Mouse (Mus musculus) neutrophil, adult 5-6 weeks (primary cell): ENCODE results near the gene Cdc14a. TPM values are rescaled to one million over a fixed set of nuclear protein-coding genes. Genes with fewer than 3 reads are reported as not detected.

ENCODE experiments used
- ATAC-seq: fragments of 151-379, 151-347 bp; 2 replicates; pipeline ENCODE4 v1.8.0; 2017; ENCODE audit warnings: mild to moderate bottlenecking, moderate TSS enrichment; ENCODE audit not compliant: insufficient number of reproducible peaks, poor library complexity, low FRiP score, severe bottlenecking; ENCODE audit errors: extremely low read depth
- total RNA-seq: library from RNA; stranded (forward); fragments of 200-1000 nt; gene quantifications from 2 replicates; pipeline ENCODE4 v1.2.3, GENCODE M21; 2017

The Cdc14a gene
- total RNA-seq, 1 experiment from 2014 or later, result 30.1 TPM

DNA sequence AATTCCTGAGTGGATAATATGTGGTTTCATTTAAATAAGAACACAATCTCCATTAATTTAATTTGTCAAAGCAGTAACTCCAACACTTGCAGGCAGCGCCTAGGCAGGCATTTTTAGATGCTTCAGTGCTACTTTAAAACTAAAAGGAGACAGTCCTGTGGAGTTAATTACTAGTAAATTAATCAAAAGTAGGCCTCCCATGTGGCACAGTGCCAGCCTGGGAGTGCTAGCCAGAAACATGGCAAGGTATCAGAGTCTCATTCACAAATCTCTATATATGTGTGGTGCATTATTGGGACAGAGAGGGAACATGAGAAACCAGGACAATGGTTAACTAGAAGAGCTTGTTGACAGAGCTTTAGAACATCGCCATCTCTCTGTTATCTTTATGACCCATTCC is 174.8 kb downstream of the Cdc14a start:
- no peak for ATAC-seq

DNA sequence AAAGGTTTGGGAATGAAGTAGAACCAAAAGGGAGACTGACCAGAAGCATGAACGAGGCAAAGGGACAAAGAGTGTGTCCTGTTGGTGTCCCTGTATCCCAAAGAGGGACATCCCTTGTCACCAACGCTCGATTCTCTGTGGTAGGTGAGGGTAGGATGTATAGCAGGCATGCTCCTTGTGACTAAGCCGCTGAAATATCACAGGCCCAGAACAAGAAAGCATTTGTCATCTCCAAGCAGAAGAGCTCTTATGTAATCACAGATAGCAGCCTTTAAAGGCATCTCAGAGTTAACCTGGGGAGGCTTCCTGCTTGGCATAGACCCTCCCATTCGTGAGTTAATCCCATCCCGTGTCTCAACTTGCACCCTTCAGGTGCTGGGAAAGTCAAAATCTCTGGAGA is 179.4 kb downstream of the Cdc14a start:
- ATAC-seq, result no peak

DNA sequence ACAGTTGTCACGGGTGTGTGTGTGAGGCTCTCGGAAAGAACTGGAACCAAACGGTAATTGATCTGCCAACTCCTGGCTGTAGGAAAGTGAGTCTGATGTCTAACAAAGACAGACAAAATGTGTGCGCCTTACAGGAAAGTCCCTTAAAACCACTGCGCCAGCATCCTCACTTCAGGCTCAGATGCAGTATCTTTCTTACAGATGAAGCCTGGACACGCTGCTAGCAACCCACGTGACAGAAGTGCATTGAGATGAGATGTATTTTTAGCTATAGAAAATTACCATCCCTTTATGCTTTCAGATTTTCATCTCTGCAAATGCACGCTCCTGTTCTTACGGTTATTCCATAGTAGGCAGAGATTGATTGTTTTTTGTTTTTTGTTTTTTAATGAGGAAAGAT is 181.1 kb downstream of the Cdc14a start:
- ATAC-seq, result no peak

DNA sequence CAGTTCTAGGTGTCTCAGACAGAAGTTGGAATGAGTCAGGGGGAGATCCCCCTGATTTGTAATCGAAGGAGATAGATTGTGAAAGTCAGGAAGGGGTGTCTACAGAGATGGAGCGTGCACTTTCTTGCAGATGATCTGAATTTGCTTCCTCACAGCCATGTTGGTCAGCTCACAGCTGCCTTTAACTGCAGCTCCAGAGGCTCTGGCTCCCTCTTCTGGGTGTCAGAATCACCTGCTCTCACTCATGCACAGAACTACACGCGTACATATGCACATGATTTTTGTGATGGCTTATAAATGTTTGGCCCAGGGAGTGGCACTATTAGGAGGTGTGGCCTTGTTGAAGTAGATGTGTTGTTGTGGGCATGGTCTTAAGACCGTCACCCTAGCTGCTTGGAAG is 186.3 kb downstream of the Cdc14a start:
- no peak for ATAC-seq

DNA sequence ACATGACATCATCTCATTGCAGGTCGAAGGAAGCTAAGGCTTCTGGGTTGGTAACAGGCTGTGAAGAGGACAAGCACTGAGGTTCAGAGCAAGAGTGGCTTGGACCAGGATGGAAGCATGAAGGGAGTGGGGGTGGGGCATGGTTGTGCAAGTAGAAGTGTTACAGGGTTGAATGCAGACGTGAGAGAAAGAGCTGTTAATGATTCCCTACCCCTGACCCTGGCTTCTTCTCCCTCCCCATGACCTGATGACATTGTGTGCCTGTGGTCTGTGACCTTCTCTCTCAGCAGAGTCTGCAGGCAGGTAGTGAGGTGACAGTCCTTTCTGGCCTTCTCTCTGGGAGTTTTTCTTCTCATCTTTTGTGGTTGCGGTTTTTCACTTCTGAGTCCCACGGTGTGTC is 187.0 kb downstream of the Cdc14a start:
- ATAC-seq, result no peak

DNA sequence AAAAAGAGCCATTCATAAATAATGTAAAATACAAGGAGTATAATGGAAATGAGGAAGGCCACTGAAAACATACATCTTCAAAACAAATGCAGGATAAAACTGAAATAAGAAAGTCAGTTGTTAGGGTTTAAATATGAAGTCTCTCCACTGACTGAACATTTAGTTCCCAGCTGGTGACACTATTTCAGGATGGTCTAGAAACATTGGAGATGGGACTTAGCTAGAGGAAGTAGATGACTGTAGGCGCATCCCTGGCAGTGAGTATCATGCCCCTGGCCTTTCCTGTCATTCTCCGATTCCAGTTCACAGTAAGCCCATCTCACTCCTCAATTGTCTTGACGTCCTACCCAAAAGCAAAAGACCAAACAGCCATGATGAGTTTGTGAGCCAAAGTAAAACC is 190.3 kb downstream of the Cdc14a start:
- ATAC-seq, result no peak

DNA sequence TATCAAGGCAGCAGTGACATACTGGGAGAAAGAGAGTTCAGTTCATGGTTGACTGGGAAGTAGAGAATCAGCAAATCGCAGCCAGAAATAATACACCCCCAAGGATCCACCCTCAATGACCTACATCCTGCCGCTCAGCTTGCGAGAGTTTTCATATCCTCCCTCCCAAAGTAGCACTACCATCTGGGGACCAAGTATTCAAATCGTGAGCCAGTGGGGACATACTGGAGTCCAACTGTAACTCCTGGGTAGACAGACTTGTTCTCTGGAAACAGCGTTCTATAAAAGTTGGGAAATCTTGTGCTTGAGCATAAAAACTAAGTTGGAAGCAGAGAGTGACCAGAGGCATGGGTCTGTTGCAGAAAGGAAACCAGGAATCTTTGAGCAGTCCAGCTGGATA is 191.1 kb downstream of the Cdc14a start:
- no peak for ATAC-seq

DNA sequence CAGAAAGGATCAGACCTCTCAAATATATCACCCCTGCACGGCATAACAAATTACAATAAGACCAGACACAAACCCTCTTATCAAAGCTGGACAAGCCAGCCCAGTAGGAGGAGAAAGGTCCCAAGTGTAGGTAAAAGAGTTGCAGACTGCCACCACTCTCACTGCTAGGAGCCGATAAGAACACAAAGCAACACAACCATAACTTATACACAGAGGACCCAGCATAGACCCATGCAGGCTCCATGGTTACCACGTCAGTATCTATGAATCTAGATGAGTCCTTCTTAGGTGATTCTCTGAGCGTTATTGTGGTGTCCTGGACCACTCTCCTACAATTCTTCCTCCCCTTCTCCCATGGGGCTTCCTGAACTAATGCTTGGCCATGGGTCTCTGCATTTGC is 194.5 kb downstream of the Cdc14a start:
- ATAC-seq, result no peak

DNA sequence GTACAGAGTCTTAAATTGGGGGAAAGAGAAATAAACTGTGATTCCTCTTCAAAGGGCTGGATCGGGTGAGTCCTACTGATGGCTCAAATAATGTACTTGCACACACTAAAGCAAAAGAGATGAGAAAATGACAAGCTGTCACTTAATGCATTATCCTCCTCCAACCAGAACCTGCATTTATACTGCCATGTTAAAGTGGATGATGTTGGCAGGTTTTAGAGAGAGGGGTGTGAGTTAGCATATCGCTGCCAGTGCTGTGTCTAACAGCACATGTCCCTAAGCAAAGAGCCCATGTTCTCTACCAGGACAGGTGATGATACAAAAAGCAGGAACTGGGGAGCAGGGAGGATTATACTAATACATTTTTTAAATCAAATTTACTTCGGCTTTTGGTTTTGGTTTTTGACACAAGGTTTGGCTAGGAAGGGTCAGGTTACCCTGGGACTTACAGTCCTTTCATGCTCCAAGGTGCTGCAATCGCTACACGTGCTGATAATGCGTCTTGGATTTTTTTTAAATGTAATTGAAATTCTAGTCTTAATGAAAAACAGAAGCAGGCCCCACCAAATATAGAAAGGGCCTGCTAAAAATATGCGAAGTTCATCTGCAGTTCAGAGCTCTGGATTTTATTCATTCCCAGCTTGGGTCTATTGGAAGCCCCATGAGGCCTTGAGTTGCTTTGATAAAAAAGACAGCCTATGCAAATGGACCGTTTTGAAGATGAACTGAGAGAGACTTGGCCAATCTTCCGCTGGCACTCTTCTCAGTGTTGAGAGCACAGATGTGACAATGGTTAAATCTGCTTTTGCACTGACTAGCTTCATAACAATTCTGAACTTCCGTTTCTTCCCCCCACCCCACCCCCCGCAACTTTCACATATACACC is 195.2 kb downstream of the Cdc14a start:
- no peak for ATAC-seq

DNA sequence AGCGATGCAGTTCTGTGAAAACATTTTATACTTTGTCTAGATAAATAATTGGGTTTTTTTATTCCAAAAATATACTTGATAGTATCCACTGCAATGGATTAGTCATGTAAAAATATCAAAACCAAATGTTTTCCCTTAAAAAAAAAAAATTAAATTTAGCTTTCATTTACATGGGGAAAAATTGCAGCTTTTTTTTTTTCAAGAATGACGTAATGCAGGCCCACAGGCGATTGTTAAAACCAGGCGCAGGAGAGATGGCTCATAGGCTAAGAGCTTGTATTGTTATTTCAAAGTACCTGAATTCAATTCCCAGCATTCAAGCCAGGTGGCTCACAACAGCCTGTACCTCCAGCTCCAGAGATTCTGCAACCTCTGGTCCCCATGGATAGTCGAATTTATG is 196.4 kb downstream of the Cdc14a start:
- no peak for ATAC-seq

DNA sequence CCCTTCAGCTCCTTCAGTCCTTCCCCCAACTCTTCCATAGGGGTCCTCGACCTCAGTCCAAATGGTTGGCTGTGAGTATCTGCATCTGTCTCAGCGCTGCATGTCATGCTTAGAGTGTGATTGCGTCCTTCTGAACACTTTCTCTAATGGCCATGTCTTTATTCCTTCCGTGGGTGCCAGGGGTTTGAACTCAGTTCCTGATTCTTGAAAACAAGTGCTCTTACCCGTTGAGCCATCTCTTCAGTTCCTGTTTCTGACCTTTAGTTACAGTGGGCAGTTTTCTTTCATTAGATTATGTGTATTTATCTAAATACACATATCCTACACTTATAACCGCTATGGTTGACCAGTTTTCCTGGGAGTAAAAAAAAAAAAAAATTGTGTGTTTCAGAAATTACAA is 196.9 kb downstream of the Cdc14a start:
- ATAC-seq, result no peak

Other genes starting within 250 kb of the Cdc14a start
- gene Gpr88, start 170.5 kb downstream of the Cdc14a start, total RNA-seq, result 0.12 TPM in 1 of 2 replicates, not detected in the other
- 18.9 and 25.5 TPM in 2 replicates for gene Rtca, start 84.2 kb upstream of the Cdc14a start, total RNA-seq
- 8.6 and 8.8 TPM in 2 replicates for gene Dbt, start 89.0 kb upstream of the Cdc14a start, total RNA-seq
- gene Lrrc39, start 138.9 kb upstream of the Cdc14a start, total RNA-seq, result 0.61 and 1.2 TPM in 2 replicates
- gene Sass6, start 170.9 kb upstream of the Cdc14a start, total RNA-seq, result 19.8 and 23.4 TPM in 2 replicates
- gene Trmt13, start 190.6 kb upstream of the Cdc14a start, total RNA-seq, result 48.3 and 55.2 TPM in 2 replicates
- gene Mfsd14a, start 238.6 kb upstream of the Cdc14a start, total RNA-seq, result 83.7 and 85.7 TPM in 2 replicates